Comparison of ENCODE assay signal across 18 mouse cellular contexts in the genomic region with DNA sequence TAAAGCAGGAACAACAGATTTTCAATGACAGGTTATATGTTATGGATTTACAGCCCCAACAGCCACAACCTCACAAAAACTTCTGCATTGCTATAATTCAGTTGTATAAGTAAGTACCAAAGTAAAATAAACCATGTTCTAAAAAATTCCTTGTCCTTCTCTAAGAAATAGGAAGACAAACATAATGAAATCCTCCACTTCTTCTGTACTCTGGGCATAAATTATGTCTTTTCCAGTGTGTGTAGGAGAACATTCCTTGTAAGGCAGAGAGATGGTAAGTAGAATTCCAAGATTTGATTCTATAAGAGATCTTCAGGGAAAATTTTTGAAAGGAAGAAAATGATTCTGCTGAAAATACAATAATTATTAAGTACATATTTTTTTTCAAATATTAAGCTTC.
"Had no signal": no experiment of that assay in that cellular context is flagged by ENCODE, and none has a peak within 500 bp of the region (broad histone marks: within the 10 kb centered on the region; RNA-seq: fewer than 3 reads in every experiment).

No protein-coding gene starts in this region.

- H3K4me3 ChIP-seq: midbrain, embryonic 10.5 days; midbrain, embryonic 12.5 days; myocyte; neural tube, embryonic 13.5 days; neural tube, embryonic 15.5 days had no signal

- H3K27ac ChIP-seq: midbrain, embryonic 10.5 days; midbrain, embryonic 12.5 days; neural tube, embryonic 13.5 days; neural tube, embryonic 15.5 days had no signal

- H3K4me1 ChIP-seq: midbrain, embryonic 10.5 days; midbrain, embryonic 12.5 days; neural tube, embryonic 13.5 days; neural tube, embryonic 15.5 days had no signal

- DNase-seq: lung, adult 18-20 months; lung, embryonic 14.5 days; lung, postnatal 10 days; lung, postnatal 4 days; midbrain, embryonic 14.5 days; retina, postnatal 1 day; right cerebral cortex, adult 18-20 months; right cerebral cortex, postnatal 25 days; right cerebral cortex, postnatal 4 days; spleen, adult 18-20 months; thymus, adult 2 months; thymus, postnatal 25 days; thymus, postnatal 4 days had no signal
